Comparison of ENCODE assay signal across 20 mouse cellular contexts in genomic region chr17:11635121-11635520, GRCm38 (mm10).
"Had no signal": no experiment of that assay in that cellular context is flagged by ENCODE, and none has a peak within 500 bp of the region (broad histone marks: within the 10 kb centered on the region; RNA-seq: fewer than 3 reads in every experiment).

No protein-coding gene starts in this region.

- H3K4me1 ChIP-seq: heart, embryonic 10.5 days; heart, embryonic 12.5 days; hindbrain, embryonic 13.5 days; hindbrain, embryonic 15.5 days; limb, embryonic 10.5 days; limb, embryonic 12.5 days had no signal

- H3K4me3 ChIP-seq: heart, embryonic 10.5 days; heart, embryonic 12.5 days; hindbrain, embryonic 13.5 days; hindbrain, embryonic 15.5 days; layer of hippocampus, adult 2 months; left cerebral cortex, adult 2 months; limb, embryonic 10.5 days; limb, embryonic 12.5 days had no signal

- H3K36me3 ChIP-seq: heart, embryonic 10.5 days; heart, embryonic 12.5 days; hindbrain, embryonic 13.5 days; hindbrain, embryonic 15.5 days; limb, embryonic 10.5 days; limb, embryonic 12.5 days had no signal

- H3K27me3 ChIP-seq: heart, embryonic 12.5 days; hindbrain, embryonic 13.5 days; hindbrain, embryonic 15.5 days; limb, embryonic 12.5 days had no signal

- DNase-seq: forebrain, postnatal 0 days; gastrocnemius, postnatal 14 days; gastrocnemius, postnatal 36 days; heart, adult 18-20 months; heart, postnatal 10 days; heart, postnatal 36 days; kidney, adult 18-20 months; kidney, adult 8-10 months; kidney, postnatal 10 days; kidney, postnatal 25 days; kidney, postnatal 4 days had no signal

- H3K27ac ChIP-seq: heart, embryonic 10.5 days; hindbrain, embryonic 13.5 days; hindbrain, embryonic 15.5 days; hindbrain, postnatal 0 days; layer of hippocampus, adult 2 months; left cerebral cortex, adult 2 months; limb, embryonic 10.5 days; limb, embryonic 12.5 days had no signal
